Mouse (Mus musculus): Measurements from ENCODE around the gene Uba1.

The Uba1 gene

GRCm38 (mm10) chrX:20728681-20729080, 70.6 kb downstream of the Uba1 start:
- no peak for DNase-seq (ENCODE audit: low spot score)

- peak; percentile 59 for DNase-seq (ENCODE audit: low spot score)
These were observed 71.9 kb downstream of the Uba1 start for GRCm38 (mm10) chrX:20730048-20730447.

Data from testis, postnatal 10 days (tissue).